Comparison of ENCODE assay signal across 14 mouse cellular contexts in genomic region chr13:96015516-96015915, GRCm38 (mm10).
"Had no signal": no experiment of that assay in that cellular context is flagged by ENCODE, and none has a peak within 500 bp of the region (broad histone marks: within the 10 kb centered on the region; RNA-seq: fewer than 3 reads in every experiment).

No protein-coding gene starts in this region.

- H3K36me3 ChIP-seq: midbrain, embryonic 10.5 days; midbrain, embryonic 12.5 days; neural tube, embryonic 12.5 days; stomach, embryonic 15.5 days had no signal

- H3K4me2 ChIP-seq: lung, embryonic 14.5 days; midbrain, embryonic 12.5 days; neural tube, embryonic 12.5 days; stomach, embryonic 15.5 days had no signal

- H3K9me3 ChIP-seq: midbrain, embryonic 10.5 days; midbrain, embryonic 12.5 days; neural tube, embryonic 12.5 days; stomach, embryonic 15.5 days had no signal

- DNase-seq: lung, adult 18-20 months; lung, embryonic 14.5 days; lung, postnatal 10 days; lung, postnatal 4 days; midbrain, embryonic 14.5 days; right cerebral cortex, postnatal 14 days; thymus, postnatal 14 days; thymus, postnatal 36 days had no signal

- H3K4me3 ChIP-seq: midbrain, embryonic 10.5 days; midbrain, embryonic 12.5 days; neural tube, embryonic 12.5 days; stomach, embryonic 15.5 days had no signal

- H3K27me3 ChIP-seq: midbrain, embryonic 12.5 days; neural tube, embryonic 12.5 days; stomach, embryonic 15.5 days had no signal

- H3K9ac ChIP-seq: lung, embryonic 14.5 days; midbrain, embryonic 12.5 days; neural tube, embryonic 12.5 days; stomach, embryonic 15.5 days had no signal

- H3K27ac ChIP-seq: midbrain, embryonic 10.5 days; midbrain, embryonic 12.5 days; neural tube, embryonic 12.5 days; stomach, embryonic 15.5 days; stomach, postnatal 0 days had no signal

- ATAC-seq: midbrain, embryonic 16.5 days had no signal

- H3K4me1 ChIP-seq: midbrain, embryonic 10.5 days; midbrain, embryonic 12.5 days had no signal
